Mouse (Mus musculus): ENCODE results near the gene Atf7ip.

GRCm38 (mm10) chr6:136653331-136653730 lies 147.4 kb downstream of the Atf7ip start:
- TF ChIP-seq POLR2A (IDR thresholded peaks at IDR 0.05; ENCODE audit: insufficient read depth, low read length) (no peak), CTCF (IDR thresholded peaks at IDR 0.05; ENCODE audit: low read depth, low read length) (no peak)
